Mouse (Mus musculus) hindbrain, embryonic 15.5 days (tissue): ENCODE measurements around the gene 1700025C18Rik. TPM values are rescaled to one million over a fixed set of nuclear protein-coding genes. Genes with fewer than 3 reads are reported as not detected.

Experiments
- ATAC-seq: fragments of 200-750 bp; cut with Nextera tagmentation; 2 replicates; pipeline ENCODE4 v1.8.0; 2017; ENCODE audit warnings: low read depth, moderate number of reproducible peaks, moderate TSS enrichment; ENCODE audit not compliant: low FRiP score
- H3K27ac ChIP-seq: fragments of 300-500 bp; sonication (generic); replicated peaks from 2 replicates; pipeline ENCODE4 v1.5.1; 2015; ENCODE audit warnings: mild to moderate bottlenecking, inconsistent platforms
- H3K27me3 ChIP-seq: fragments of 300-500 bp; sonication (generic); 2 replicates; pipeline ENCODE4 v1.6.1; 2015; ENCODE audit warnings: control low read depth, inconsistent platforms
- H3K36me3 ChIP-seq: fragments of 300-500 bp; sonication (generic); 2 replicates; pipeline ENCODE4 v1.6.1; 2015; ENCODE audit warnings: control low read depth, inconsistent platforms
- H3K4me1 ChIP-seq: fragments of 300-500 bp; sonication (generic); replicated peaks from 2 replicates; pipeline ENCODE4 v1.6.1; 2015; ENCODE audit warnings: control low read depth, inconsistent platforms
- H3K4me2 ChIP-seq: fragments of 300-500 bp; sonication (generic); 2 replicates; pipeline ENCODE4 v1.6.1; 2015; ENCODE audit warnings: moderate library complexity, mild to moderate bottlenecking, inconsistent platforms
- H3K4me3 ChIP-seq: fragments of 300-500 bp; sonication (generic); 2 replicates; pipeline ENCODE4 v1.5.1; 2015; ENCODE audit warnings: mild to moderate bottlenecking, inconsistent platforms
- H3K9ac ChIP-seq: fragments of 300-500 bp; sonication (generic); 2 replicates; pipeline ENCODE4 v1.6.1; 2015; ENCODE audit warnings: inconsistent platforms
- H3K9me3 ChIP-seq: fragments of 300-500 bp; sonication (generic); 2 replicates; pipeline ENCODE4 v1.6.1; 2016; ENCODE audit warnings: control low read depth, inconsistent platforms
- WGBS: fragments of 180-500 bp; shearing (Covaris S2); methylation state at CpG from one replicate; pipeline ENCODE4 v1.1.7; 2015; 5-methylcytosine and 5-hydroxymethylcytosine counted together
- polyA plus RNA-seq: library from polyadenylated mRNA; unstranded; fragments of >200 nt; fragmentation: Nextera tagmentation; extraction: Ambion mirVana; gene quantifications from 2 replicates; pipeline ENCODE4 v1.2.1, GENCODE M21; 2015

The 1700025C18Rik gene
- polyA plus RNA-seq, 1 experiment from 2014 or later = not detected

- no peak overlapping the region; the same call in 1 of the 2 replicates for H3K27ac ChIP-seq
- H3K4me2 ChIP-seq = peak overlapping the region; percentile 60
- peaks cover 41% of the 10 kb centered on the region for H3K4me1 ChIP-seq
- no peaks in the 10 kb centered on the region for H3K36me3 ChIP-seq
- WGBS = 38% methylated on average over 3 of the region's 3 CpGs
- ATAC-seq = no peak
- peak overlapping the region; percentile 87 for H3K4me3 ChIP-seq
- no peaks in the 10 kb centered on the region for H3K27me3 ChIP-seq
- H3K9me3 ChIP-seq = no peaks in the 10 kb centered on the region
- H3K9ac ChIP-seq = no peak overlapping the region
Measured at GRCm38 (mm10) chr2:165032533-165032932, 58.0 kb downstream of the 1700025C18Rik start.

Other genes starting within 250 kb of the 1700025C18Rik start
- 123 and 129 TPM in 2 replicates for gene Pltp, start 233.0 kb downstream of the 1700025C18Rik start, polyA plus RNA-seq
- 78.5 and 81.7 TPM in 2 replicates for gene Pcif1, start 211.4 kb downstream of the 1700025C18Rik start, polyA plus RNA-seq
- 13.7 and 18.3 TPM in 2 replicates for gene Zfp335, start 179.0 kb downstream of the 1700025C18Rik start, polyA plus RNA-seq
- 27.0 and 37.2 TPM in 2 replicates for gene Mmp9, start 150.0 kb downstream of the 1700025C18Rik start, polyA plus RNA-seq
- gene Slc12a5, start 129.9 kb downstream of the 1700025C18Rik start, polyA plus RNA-seq = 55.2 and 60.5 TPM in 2 replicates
- gene Ncoa5, start 55.9 kb downstream of the 1700025C18Rik start, polyA plus RNA-seq = 95.1 and 99.3 TPM in 2 replicates
- gene Cd40, start 35.1 kb downstream of the 1700025C18Rik start, polyA plus RNA-seq = 5.6 and 6.9 TPM in 2 replicates
- 16.4 and 16.6 TPM in 2 replicates for gene Cdh22, start 144.1 kb upstream of the 1700025C18Rik start, polyA plus RNA-seq
- gene Slc35c2, start 197.1 kb upstream of the 1700025C18Rik start, polyA plus RNA-seq = 69.2 and 72.5 TPM in 2 replicates
- 94.3 and 101 TPM in 2 replicates for gene Elmo2, start 235.7 kb upstream of the 1700025C18Rik start, polyA plus RNA-seq